Mouse (Mus musculus) forebrain, embryonic 16.5 days (tissue): ENCODE measurements around the gene Tmem221. TPM values are rescaled to one million over a fixed set of nuclear protein-coding genes. Genes with fewer than 3 reads are reported as not detected.

Experiments
- ATAC-seq: fragments of 200-750 bp; cut with Nextera tagmentation; 2 replicates; pipeline ENCODE4 v1.8.0; 2017; ENCODE audit warnings: mild to moderate bottlenecking, moderate library complexity
- H3K27ac ChIP-seq: fragments of 300-500 bp; sonication (generic); 2 replicates; pipeline ENCODE4 v1.5.1; 2014; ENCODE audit warnings: low read length, control low read depth
- H3K27me3 ChIP-seq: fragments of 300-500 bp; sonication (generic); replicated peaks from 2 replicates; pipeline ENCODE4 v1.6.1; 2014; ENCODE audit warnings: low read length; ENCODE audit not compliant: control insufficient read depth, insufficient read depth
- H3K36me3 ChIP-seq: fragments of 300-500 bp; sonication (generic); 2 replicates; pipeline ENCODE4 v1.6.1; 2014; ENCODE audit not compliant: control insufficient read depth, insufficient read depth
- H3K4me1 ChIP-seq: fragments of 300-500 bp; sonication (generic); replicated peaks from 2 replicates; pipeline ENCODE4 v1.6.1; 2014; ENCODE audit warnings: low read length; ENCODE audit not compliant: control insufficient read depth, insufficient read depth
- H3K4me2 ChIP-seq: fragments of 300-500 bp; sonication (generic); 2 replicates; pipeline ENCODE4 v1.6.1; 2014; ENCODE audit warnings: mild to moderate bottlenecking, low read length, control low read depth
- H3K4me3 ChIP-seq: fragments of 300-500 bp; sonication (generic); replicated peaks from 2 replicates; pipeline ENCODE4 v1.5.1; 2014; ENCODE audit warnings: mild to moderate bottlenecking, low read length, control low read depth
- H3K9ac ChIP-seq: fragments of 300-500 bp; sonication (generic); replicated peaks from 2 replicates; pipeline ENCODE4 v1.6.1; 2014; ENCODE audit warnings: low read depth, low read length, control low read depth
- H3K9me3 ChIP-seq: fragments of 300-500 bp; sonication (generic); 2 replicates; pipeline ENCODE4 v1.6.1; 2016; ENCODE audit warnings: low read length; ENCODE audit not compliant: control insufficient read depth
- WGBS: fragments of 180-500 bp; shearing (Covaris S2); extraction: QIAGEN DNeasy Blood & Tissue Kit; methylation state at CpG from one replicate; pipeline ENCODE4 v1.1.7; 2014; 5-methylcytosine and 5-hydroxymethylcytosine counted together
- polyA plus RNA-seq: library from polyadenylated mRNA; unstranded; fragments of >200 nt; fragmentation: Nextera tagmentation; extraction: Ambion mirVana; gene quantifications from 2 replicates; pipeline ENCODE4 v1.2.1, GENCODE M21; 2015

The Tmem221 gene
- polyA plus RNA-seq, 1 experiment from 2014 or later = 0.16 TPM

DNA sequence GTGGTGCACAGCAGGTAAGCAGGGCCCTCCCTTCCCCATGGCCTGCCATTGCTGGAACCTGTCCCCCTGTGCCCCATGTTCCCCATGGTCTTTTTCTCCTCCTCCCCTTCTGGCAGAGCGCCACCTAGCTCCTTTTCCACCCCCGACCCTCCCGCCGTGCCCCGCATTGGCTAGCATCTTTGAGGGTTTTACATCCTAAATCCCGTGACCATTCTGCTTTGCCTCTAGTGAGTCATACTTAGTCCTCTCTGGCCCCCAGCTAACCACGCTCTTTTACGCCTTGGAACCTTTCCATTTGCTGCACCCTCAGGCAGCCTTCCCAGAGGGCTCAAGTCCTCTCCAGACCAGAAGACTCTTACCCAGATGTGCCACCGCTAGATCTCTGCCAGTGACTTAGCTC lies 21.5 kb upstream of the Tmem221 start:
- Histone ChIP-seq H3K9ac (no peak overlapping the region), H3K4me2 (no peak overlapping the region), H3K4me1 (peaks cover 10% of the 10 kb centered on the region; the same call in 1 of the 2 replicates), H3K4me3 (no peak overlapping the region), H3K9me3 (no peaks in the 10 kb centered on the region), H3K36me3 (peaks cover 5% of the 10 kb centered on the region), H3K27me3 (no peaks in the 10 kb centered on the region), H3K27ac (no peak overlapping the region)
- ATAC-seq = peak; percentile 18; the same call in 1 of the 2 replicates
- WGBS = 21% methylated on average over 9 of the region's 9 CpGs

- Histone ChIP-seq H3K9ac (no peak overlapping the region), H3K4me2 (no peak overlapping the region), H3K4me3 (no peak overlapping the region), H3K27ac (no peak overlapping the region), H3K27me3 (no peaks in the 10 kb centered on the region), H3K4me1 (peaks cover 11% of the 10 kb centered on the region; the same call in 1 of the 2 replicates), H3K9me3 (no peaks in the 10 kb centered on the region), H3K36me3 (peaks cover 2% of the 10 kb centered on the region)
- ATAC-seq = no peak
- WGBS = 74% methylated on average over 14 of the region's 14 CpGs
Observed at GRCm38 (mm10) chr8:71579476-71579875, 20.8 kb upstream of the Tmem221 start.

- no peak overlapping the region for H3K9ac ChIP-seq
- H3K27ac ChIP-seq = no peak overlapping the region
- ATAC-seq = no peak
- H3K9me3 ChIP-seq = no peaks in the 10 kb centered on the region
- no peak overlapping the region for H3K4me3 ChIP-seq
- H3K36me3 ChIP-seq = no peaks in the 10 kb centered on the region
- H3K4me2 ChIP-seq = no peak overlapping the region
- 65% methylated on average over 1 of the region's 1 CpGs for WGBS
- H3K4me1 ChIP-seq = peaks cover 12% of the 10 kb centered on the region; the same call in 1 of the 2 replicates
- H3K27me3 ChIP-seq = no peaks in the 10 kb centered on the region
Observed at GRCm38 (mm10) chr8:71579009-71579408, 20.3 kb upstream of the Tmem221 start.

GRCm38 (mm10) chr8:71577856-71578387 lies 19.3 kb upstream of the Tmem221 start:
- H3K27ac ChIP-seq = no peak overlapping the region
- no peak overlapping the region for H3K9ac ChIP-seq
- H3K27me3 ChIP-seq = no peaks in the 10 kb centered on the region
- H3K4me1 ChIP-seq = peaks cover 15% of the 10 kb centered on the region
- WGBS = 71% methylated on average over 4 of the region's 4 CpGs
- no peaks in the 10 kb centered on the region for H3K9me3 ChIP-seq
- H3K4me3 ChIP-seq = no peak overlapping the region
- no peaks in the 10 kb centered on the region for H3K36me3 ChIP-seq
- no peak overlapping the region for H3K4me2 ChIP-seq
- ATAC-seq = no peak

- Histone ChIP-seq H3K4me1 (peaks cover 31% of the 10 kb centered on the region), H3K27me3 (no peaks in the 10 kb centered on the region), H3K4me3 (no peak overlapping the region)
Observed at GRCm38 (mm10) chr8:71575020-71575419, 16.3 kb upstream of the Tmem221 start.

GRCm38 (mm10) chr8:71574426-71574825 lies 15.8 kb upstream of the Tmem221 start:
- ATAC-seq = no peak
- Histone ChIP-seq H3K4me2 (no peak overlapping the region), H3K9me3 (no peaks in the 10 kb centered on the region), H3K27me3 (no peaks in the 10 kb centered on the region), H3K36me3 (no peaks in the 10 kb centered on the region), H3K27ac (no peak overlapping the region), H3K9ac (no peak overlapping the region), H3K4me1 (peaks cover 26% of the 10 kb centered on the region), H3K4me3 (no peak overlapping the region)
- 62% methylated on average over 7 of the region's 7 CpGs for WGBS

More at GRCm38 (mm10) chr8:71575020-71575419, 16.3 kb upstream of the Tmem221 start:
- ATAC-seq = no peak
- no peaks in the 10 kb centered on the region for H3K36me3 ChIP-seq
- no peak overlapping the region for H3K9ac ChIP-seq
- H3K27ac ChIP-seq = no peak overlapping the region
- H3K4me2 ChIP-seq = no peak overlapping the region
- WGBS = 74% methylated on average over 1 of the region's 1 CpGs
- H3K9me3 ChIP-seq = no peaks in the 10 kb centered on the region

DNA sequence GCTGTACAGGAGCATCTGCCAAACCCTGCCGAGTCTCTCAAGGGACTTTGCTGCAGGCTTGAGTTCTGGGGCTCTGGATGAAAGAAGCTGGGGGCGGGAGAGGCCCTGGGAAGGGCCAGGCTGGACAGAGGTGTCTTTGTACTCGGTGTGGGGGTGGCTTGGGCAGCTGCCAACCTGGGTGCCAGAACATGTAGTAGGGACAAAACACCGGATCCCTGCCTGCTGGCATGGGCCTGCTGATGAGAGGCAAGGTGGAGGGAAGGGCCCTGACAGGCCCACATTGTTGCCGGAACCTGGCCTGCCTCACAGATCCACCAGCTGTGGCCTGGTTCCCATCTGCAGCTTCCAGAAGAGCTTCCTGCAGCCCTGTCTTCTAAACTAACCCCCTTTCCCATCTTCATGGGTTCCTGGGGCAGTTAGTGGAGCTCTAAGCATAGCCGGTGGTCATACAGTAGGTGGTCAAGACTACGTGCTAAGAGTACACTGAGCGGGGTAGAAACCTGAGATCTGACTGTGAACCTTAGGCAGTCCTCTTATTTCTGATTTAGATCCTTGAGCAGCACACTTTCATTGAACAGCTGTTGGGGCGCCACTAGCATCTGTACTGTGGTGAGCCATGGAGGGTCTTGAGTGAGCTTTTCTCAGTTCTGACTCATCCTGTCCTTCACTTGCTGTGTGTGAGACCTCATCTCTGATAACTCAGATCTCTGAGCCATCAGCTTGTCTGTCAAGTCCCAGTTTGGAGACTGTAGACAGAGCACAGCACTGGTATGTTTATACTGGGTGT lies 14.4 kb upstream of the Tmem221 start:
- peak; percentile 1; the same call in 1 of the 2 replicates for ATAC-seq
- 37% methylated on average over 9 of the region's 9 CpGs for WGBS

GRCm38 (mm10) chr8:71572077-71572476 lies 13.4 kb upstream of the Tmem221 start:
- H3K9me3 ChIP-seq = no peaks in the 10 kb centered on the region
- H3K4me3 ChIP-seq = no peak overlapping the region
- no peaks in the 10 kb centered on the region for H3K27me3 ChIP-seq
- H3K9ac ChIP-seq = no peak overlapping the region
- no peaks in the 10 kb centered on the region for H3K36me3 ChIP-seq
- peak overlapping the region; percentile 72 for H3K27ac ChIP-seq
- peak overlapping the region; percentile 53; the same call in 1 of the 2 replicates for H3K4me2 ChIP-seq
- no peak for ATAC-seq
- H3K4me1 ChIP-seq = peaks cover 32% of the 10 kb centered on the region
- 73% methylated on average over 2 of the region's 2 CpGs for WGBS

More for the DNA sequence above, 14.4 kb upstream of the Tmem221 start:
- Histone ChIP-seq H3K4me2 (peak overlapping the region; percentile 53), H3K4me1 (peaks cover 32% of the 10 kb centered on the region), H3K27me3 (no peaks in the 10 kb centered on the region), H3K9ac (peak overlapping the region; percentile 18; the same call in 1 of the 2 replicates), H3K4me3 (peak overlapping the region; percentile 14), H3K36me3 (no peaks in the 10 kb centered on the region), H3K27ac (peak overlapping the region; percentile 72), H3K9me3 (no peaks in the 10 kb centered on the region)

GRCm38 (mm10) chr8:71570291-71570954 lies 11.8 kb upstream of the Tmem221 start:
- H3K4me2 ChIP-seq = peak overlapping the region; percentile 53
- no peaks in the 10 kb centered on the region for H3K9me3 ChIP-seq
- ATAC-seq = peak; percentile 88
- peak overlapping the region; percentile 66 for H3K4me3 ChIP-seq
- H3K9ac ChIP-seq = peak overlapping the region; percentile 56
- H3K4me1 ChIP-seq = peaks cover 32% of the 10 kb centered on the region
- H3K36me3 ChIP-seq = no peaks in the 10 kb centered on the region
- H3K27ac ChIP-seq = peak overlapping the region; percentile 79
- H3K27me3 ChIP-seq = no peaks in the 10 kb centered on the region
- under 1% methylated on average over 41 of the region's 41 CpGs for WGBS
